Mouse (Mus musculus) testis, adult 2 months (tissue): ENCODE measurements at regions not wholly inside any gene's neighbourhood (a gene's known extent, or its start where the extent isn't known, plus 50 kb on each side); places are given as distances from the start of the nearest gene placed in this dataset.
"Not testable (repeated sequence)": the region's sequence is repeated elsewhere in the genome, so short reads cannot be mapped to it uniquely, and the experiment has no call there.

Experiments used
- H3K27ac ChIP-seq: fragments of 200-500 bp; 2 replicates; pipeline ENCODE4 v1.5.1; 2012; ENCODE audit warnings: low read depth, low read length; ENCODE audit not compliant: control insufficient read depth, insufficient read depth
- H3K27me3 ChIP-seq: fragments of 200-500 bp; 2 replicates; pipeline ENCODE4 v1.6.1; 2012; ENCODE audit warnings: mild to moderate bottlenecking, low read length, moderate library complexity; ENCODE audit not compliant: control insufficient read depth, insufficient read depth
- H3K36me3 ChIP-seq: fragments of 200-500 bp; 2 replicates; pipeline ENCODE4 v1.6.1; 2012; ENCODE audit warnings: mild to moderate bottlenecking, low read length; ENCODE audit not compliant: control insufficient read depth, insufficient read depth
- H3K4me1 ChIP-seq: fragments of 200-500 bp; 2 replicates; pipeline ENCODE4 v1.6.1; 2012; ENCODE audit warnings: low read length; ENCODE audit not compliant: control insufficient read depth, insufficient read depth
- H3K4me3 ChIP-seq: fragments of 200-500 bp; 2 replicates; pipeline ENCODE4 v1.5.1; 2012; ENCODE audit warnings: low read depth, mild to moderate bottlenecking, low read length, moderate library complexity, mixed read lengths; ENCODE audit not compliant: control insufficient read depth
- CTCF ChIP-seq: fragments of 200-500 bp; IDR thresholded peaks from 2 replicates; pipeline ENCODE4 v1.5.1; 2012; ENCODE audit warnings: low read depth, mild to moderate bottlenecking, inconsistent platforms, low read length, moderate library complexity; ENCODE audit not compliant: control insufficient read depth, insufficient read depth, insufficient replicate concordance
- POLR2A ChIP-seq: fragments of 200-500 bp; IDR thresholded peaks from 2 replicates; pipeline ENCODE4 v1.6.1; 2012; ENCODE audit warnings: low read depth, mild to moderate bottlenecking, inconsistent platforms, low read length, moderate library complexity; ENCODE audit not compliant: control insufficient read depth

GRCm38 (mm10) chr12:79988401-79989358 lies 124.1 kb downstream of the Zfp36l1 start:
- H3K4me1 ChIP-seq, result no peaks in the 10 kb centered on the region
- no peak overlapping the region for H3K27ac ChIP-seq
- TF ChIP-seq CTCF (no peak), POLR2A (no peak)
- no peaks in the 10 kb centered on the region for H3K36me3 ChIP-seq
- H3K4me3 ChIP-seq, result no peak overlapping the region
- no peaks in the 10 kb centered on the region for H3K27me3 ChIP-seq

- Histone ChIP-seq H3K36me3 (no peaks in the 10 kb centered on the region), H3K27me3 (no peaks in the 10 kb centered on the region), H3K4me3 (no peak overlapping the region), H3K4me1 (no peaks in the 10 kb centered on the region), H3K27ac (no peak overlapping the region)
- TF ChIP-seq CTCF (no peak), POLR2A (no peak)
Measured at GRCm38 (mm10) chr12:79986241-79986976, 126.4 kb downstream of the Zfp36l1 start.

DNA sequence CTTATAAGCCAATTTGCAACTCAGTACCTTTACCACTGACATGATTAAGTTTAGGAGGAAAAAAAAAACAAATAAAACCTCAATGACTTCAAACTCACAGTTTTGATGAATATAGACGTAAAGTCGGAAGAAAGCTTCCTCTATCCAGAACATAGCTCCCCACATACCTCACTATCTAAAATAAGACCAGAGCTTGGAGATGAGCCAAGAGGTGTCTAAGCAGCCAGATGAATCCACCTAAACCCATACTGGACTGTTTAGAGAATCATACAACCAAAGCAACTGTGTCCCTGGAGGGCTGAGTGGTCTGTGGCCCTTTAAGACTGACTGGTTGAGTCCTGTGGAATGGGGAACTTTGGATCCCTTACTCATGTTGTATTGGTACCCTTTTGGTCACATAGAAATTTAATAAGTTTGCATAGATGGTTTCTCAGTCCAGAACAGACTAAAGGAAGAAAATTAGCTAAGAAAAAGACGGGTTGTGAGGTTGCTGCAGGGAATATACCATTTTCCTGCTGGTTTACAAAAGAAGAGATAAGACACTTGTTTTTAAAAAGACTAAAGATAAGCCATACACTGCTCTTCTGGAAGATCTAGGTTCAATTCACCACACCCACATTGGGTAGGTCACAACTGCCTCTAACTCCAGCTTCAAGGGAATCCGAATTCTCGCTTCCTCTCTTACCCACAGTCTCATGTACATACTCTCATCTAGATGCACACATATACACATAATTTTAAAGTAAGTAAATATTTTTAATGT lies 127.6 kb downstream of the Zfp36l1 start:
- H3K36me3 ChIP-seq, result no peaks in the 10 kb centered on the region
- no peak overlapping the region for H3K4me3 ChIP-seq
- TF ChIP-seq CTCF (no peak), POLR2A (no peak)
- no peaks in the 10 kb centered on the region for H3K27me3 ChIP-seq
- H3K27ac ChIP-seq, result no peak overlapping the region
- H3K4me1 ChIP-seq, result no peaks in the 10 kb centered on the region

GRCm38 (mm10) chr12:79984025-79984790 lies 128.6 kb downstream of the Zfp36l1 start:
- Histone ChIP-seq H3K4me1 (no peaks in the 10 kb centered on the region), H3K27ac (no peak overlapping the region), H3K36me3 (no peaks in the 10 kb centered on the region), H3K27me3 (no peaks in the 10 kb centered on the region), H3K4me3 (no peak overlapping the region)
- TF ChIP-seq CTCF, result no peak
- TF ChIP-seq POLR2A, result no peak

- no peak overlapping the region for H3K4me3 ChIP-seq
- no peaks in the 10 kb centered on the region for H3K4me1 ChIP-seq
- H3K36me3 ChIP-seq, result no peaks in the 10 kb centered on the region
- TF ChIP-seq POLR2A (no peak), CTCF (no peak)
- H3K27me3 ChIP-seq, result no peaks in the 10 kb centered on the region
- H3K27ac ChIP-seq, result no peak overlapping the region
Measured at GRCm38 (mm10) chr12:79983232-79983631, 129.6 kb downstream of the Zfp36l1 start.

- not testable (repeated sequence) for H3K27ac ChIP-seq, H3K4me3 ChIP-seq, H3K27me3 ChIP-seq, H3K36me3 ChIP-seq, H3K4me1 ChIP-seq
Measured at GRCm38 (mm10) chr12:79982497-79982896, 130.3 kb downstream of the Zfp36l1 start.
